12 mouse cellular contexts compared by ENCODE assay signal in genomic region chr13:91915192-91915581, GRCm38 (mm10). TPM values are rescaled to one million over a fixed set of nuclear protein-coding genes. Genes with fewer than 3 reads are reported as not detected.
DNase-seq lines count a peak whose midpoint lies in the region; ATAC-seq and TF ChIP-seq lines count a peak whose summit lies in the region.
"Had no signal": no experiment of that assay in that cellular context is flagged by ENCODE, and none has a peak within 500 bp of the region (broad histone marks: within the 10 kb centered on the region; RNA-seq: fewer than 3 reads in every experiment).

No protein-coding gene starts in this region.

- H3K27ac ChIP-seq in layer of hippocampus, adult 2 months = peak overlapping the region; percentile 93
- H3K27ac ChIP-seq in forebrain, postnatal 0 days (ENCODE audit: low read depth, low read length) = no peak overlapping the region
- H3K27ac ChIP-seq in midbrain, embryonic 16.5 days (ENCODE audit: low read length) = peak overlapping the region; percentile 21; the same call in 1 of the 2 replicates
- H3K27ac ChIP-seq: heart, adult 2 months; kidney, postnatal 0 days; limb, embryonic 15.5 days had no signal

- no peaks in the 10 kb centered on the region for H3K9me3 ChIP-seq in forebrain, postnatal 0 days (ENCODE audit: low read length)
- H3K9me3 ChIP-seq in midbrain, embryonic 16.5 days (replicated peaks; ENCODE audit: control insufficient read depth, low read length, poor library complexity, severe bottlenecking) = no peaks in the 10 kb centered on the region
- H3K9me3 ChIP-seq: limb, embryonic 15.5 days had no signal

- 21% methylated on average over 4 of the region's 4 CpGs for WGBS in forebrain, postnatal 0 days
- WGBS in midbrain, embryonic 16.5 days = 27% methylated on average over 4 of the region's 4 CpGs

- no peak for DNase-seq in layer of hippocampus, adult 2 months (ENCODE audit: low spot score in 2 of 2)
- no peak for DNase-seq in layer of hippocampus, postnatal 10 days (ENCODE audit: low spot score in 2 of 2)
- peak; percentile 50 for DNase-seq in MEL-GATA-1-ER (ENCODE audit: extremely low read depth, low read depth)
- DNase-seq in forebrain, postnatal 0 days = peak; percentile 25
- DNase-seq in B cell, adult 2 months = no peak
- DNase-seq in gastrocnemius, adult 18-20 months (ENCODE audit: low spot score) = no peak
- DNase-seq in spleen, adult 12 weeks (ENCODE audit: low spot score) = no peak
- DNase-seq: adrenal gland, postnatal 36 days; heart, adult 2 months had no signal

- ATAC-seq in forebrain, postnatal 0 days = peak; percentile 48
- peak; percentile 46; the same call in 1 of the 2 replicates for ATAC-seq in midbrain, embryonic 16.5 days

- TF ChIP-seq CTCF in layer of hippocampus, adult 2 months (conservative IDR thresholded peaks at IDR 0.05) = peak; percentile 14
- no peak for TF ChIP-seq CTCF in forebrain, postnatal 0 days (IDR thresholded peaks at IDR 0.05; ENCODE audit: low read depth)

- H3K36me3 ChIP-seq in forebrain, postnatal 0 days (ENCODE audit: insufficient read depth) = no peaks in the 10 kb centered on the region
- H3K36me3 ChIP-seq in midbrain, embryonic 16.5 days (ENCODE audit: control insufficient read depth, insufficient read depth, low read length) = no peaks in the 10 kb centered on the region
- H3K36me3 ChIP-seq: limb, embryonic 15.5 days had no signal

- no peak overlapping the region; the same call in 1 of the 2 replicates for H3K4me3 ChIP-seq in layer of hippocampus, adult 2 months
- H3K4me3 ChIP-seq in forebrain, postnatal 0 days (ENCODE audit: low read depth, low read length) = no peak overlapping the region
- no peak overlapping the region for H3K4me3 ChIP-seq in midbrain, embryonic 16.5 days (ENCODE audit: low read depth, low read length)
- H3K4me3 ChIP-seq: heart, adult 2 months; limb, embryonic 15.5 days had no signal

- H3K4me2 ChIP-seq in forebrain, postnatal 0 days (ENCODE audit: low read depth) = peak overlapping the region; percentile 23; the same call in 1 of the 2 replicates
- 0 out of 2 replicates have a peak overlapping the region, but pooled peaks have one; percentile 9 for H3K4me2 ChIP-seq in midbrain, embryonic 16.5 days (ENCODE audit: low read length)

- H3K27me3 ChIP-seq in forebrain, postnatal 0 days (ENCODE audit: insufficient read depth, low read length) = no peaks in the 10 kb centered on the region
- no peaks in the 10 kb centered on the region for H3K27me3 ChIP-seq in midbrain, embryonic 16.5 days (ENCODE audit: control insufficient read depth, insufficient read depth, low read depth, low read length)
- H3K27me3 ChIP-seq: limb, embryonic 15.5 days had no signal

- H3K4me1 ChIP-seq in forebrain, postnatal 0 days (ENCODE audit: insufficient read depth) = peaks cover 4% of the 10 kb centered on the region; the same call in 1 of the 2 replicates
- peaks cover 8% of the 10 kb centered on the region for H3K4me1 ChIP-seq in midbrain, embryonic 16.5 days (ENCODE audit: control insufficient read depth, insufficient read depth, low read length)

- peak overlapping the region; percentile 10; the same call in 1 of the 2 replicates for H3K9ac ChIP-seq in forebrain, postnatal 0 days
- no peak overlapping the region for H3K9ac ChIP-seq in midbrain, embryonic 16.5 days (ENCODE audit: low read depth, low read length)
- H3K9ac ChIP-seq: limb, embryonic 15.5 days had no signal

RNA-seq across cellular contexts. Expression of gene Ckmt2, which starts 38.5 kb away (rescaled TPM):
- total RNA-seq in layer of hippocampus, adult 2 months (2021) = under 1 TPM; 0.32 to 0.41 TPM
- total RNA-seq in layer of hippocampus, postnatal 10 days (2021) = under 1 TPM; 0.38 to 0.48 TPM
- total RNA-seq in forebrain, postnatal 0 days (2014; rRNA removed) = 0.14 TPM in 1 of 2 replicates, not detected in the other
- not detected in 2 replicates for polyA plus RNA-seq in forebrain, postnatal 0 days (2015; fragmentation: Nextera tagmentation; extraction: Ambion mirVana)
- not detected in 2 replicates for polyA plus RNA-seq in midbrain, embryonic 16.5 days (2015; fragmentation: Nextera tagmentation; extraction: Ambion mirVana)
- 1,000 to 10,000 TPM; 1,267 to 1,509 TPM for total RNA-seq in gastrocnemius, adult 18-20 months (2021)
- total RNA-seq: adrenal gland, postnatal 36 days had no signal

Comparison
In these comparisons a context has a peak if more than half of its experiments do, and no peak if none do; other contexts are left out.
1. DNase-seq: peak in MEL-GATA-1-ER (single experiment) and forebrain, postnatal 0 days (single experiment); none in layer of hippocampus, adult 2 months (0 of 2), layer of hippocampus, postnatal 10 days (0 of 2), B cell, adult 2 months (0 of 2), gastrocnemius, adult 18-20 months (single experiment) and spleen, adult 12 weeks (single experiment).
2. RNA of gene Ckmt2, which starts 38.5 kb away (total RNA-seq): 1,267 to 1,509 TPM in gastrocnemius, adult 18-20 months; 0.38 to 0.48 TPM in layer of hippocampus, postnatal 10 days, 0.32 to 0.41 TPM in layer of hippocampus, adult 2 months and 0.14 TPM in forebrain, postnatal 0 days; every median in the first group is over 100 times any median in the second.